Mouse (Mus musculus): ENCODE data around the gene Lbh.

Gene Lbh

DNA sequence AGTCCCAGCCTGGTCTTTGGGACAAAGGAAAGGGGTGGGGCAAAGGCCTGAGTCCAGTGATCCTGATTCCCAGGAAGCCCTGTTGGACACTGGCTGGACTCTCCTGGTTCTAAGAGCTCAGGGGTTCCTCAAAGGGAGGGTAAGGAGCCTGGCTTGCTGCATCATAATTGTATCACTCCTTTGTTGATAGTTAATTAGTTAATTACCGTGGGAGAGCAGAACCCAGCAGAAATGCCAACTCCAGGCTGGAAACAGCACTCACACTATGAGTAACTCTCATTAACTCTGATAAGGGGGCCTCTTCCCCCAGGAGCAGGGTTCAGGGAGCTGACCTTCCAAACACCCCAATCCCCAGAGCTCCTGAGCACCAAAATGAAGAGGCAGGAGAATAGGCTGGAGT, 59.5 kb downstream of the Lbh start:
- no peak for DNase-seq

DNA sequence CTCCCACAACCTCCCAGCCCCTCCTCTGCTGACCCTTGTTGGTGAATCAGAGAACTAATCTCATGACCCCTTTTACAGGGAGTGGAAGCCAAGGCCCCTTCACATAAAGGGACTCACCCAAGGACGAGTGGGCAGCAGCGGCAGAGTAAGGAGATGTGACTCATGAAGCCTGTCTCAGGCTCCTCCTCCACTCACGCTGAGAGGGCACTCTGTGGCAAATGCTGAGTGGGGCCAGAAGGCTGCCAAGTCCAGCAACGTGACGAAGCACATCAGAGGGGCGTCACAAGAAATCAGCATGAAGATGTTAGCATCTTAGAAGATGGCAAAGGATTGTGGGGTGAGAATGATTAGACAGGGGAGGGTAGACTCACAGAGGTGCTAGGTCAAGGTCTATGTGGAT, 64.1 kb downstream of the Lbh start:
- DNase-seq: peak; percentile 42

DNA sequence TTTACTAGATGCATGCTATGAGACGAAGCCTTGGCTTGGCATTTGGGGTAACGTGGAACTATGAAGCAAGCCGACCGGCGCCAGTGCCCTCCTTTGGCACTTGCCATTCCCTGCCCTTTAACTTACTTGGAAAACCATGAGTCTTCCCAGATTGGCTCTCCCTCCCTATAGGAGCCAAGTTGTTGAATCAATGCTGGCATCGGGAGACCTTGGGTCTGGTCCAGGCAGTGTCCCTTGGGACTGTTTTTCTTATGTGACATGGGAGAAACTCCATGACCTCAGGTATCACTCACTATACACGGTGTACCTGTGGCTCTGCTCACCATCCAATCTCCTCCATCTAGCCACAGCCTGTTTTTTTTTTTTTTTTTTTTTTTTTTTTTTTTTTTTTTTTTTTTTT, 65.4 kb downstream of the Lbh start:
- no peak for DNase-seq

DNA sequence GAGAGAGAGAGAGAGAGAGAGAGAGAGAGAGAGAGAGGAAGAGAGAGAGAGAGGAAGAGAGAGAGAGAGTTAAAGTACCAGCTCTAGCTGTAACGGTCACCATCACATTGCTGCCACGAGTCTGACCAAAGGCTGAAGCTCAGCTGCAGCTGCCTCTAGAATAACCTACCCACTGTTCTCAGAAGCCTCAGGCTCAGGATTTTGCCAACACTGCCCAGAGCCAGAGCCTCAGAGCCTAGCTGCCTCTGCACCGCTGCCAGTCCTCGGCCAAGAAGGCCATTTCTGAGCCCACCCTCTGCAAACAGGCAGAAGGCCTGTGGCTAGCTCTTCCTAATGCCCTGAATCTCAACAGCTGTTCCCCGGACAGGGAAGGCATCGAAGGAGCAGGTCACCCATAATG, 70.9 kb downstream of the Lbh start:
- DNase-seq: no peak
